Mouse (Mus musculus) retina, postnatal 1 day (tissue): Measurements from ENCODE around the gene Stat1.
A peak's percentile ranks its signal among the peaks of the same experiment; 100 is the strongest.

Experiments used
- DNase-seq: peaks from one replicate; pipeline ENCODE4 v3.0.0-alpha.2; 2012

Stat1 gene

GRCm38 (mm10) chr1:52137292-52137691, 18.1 kb downstream of the Stat1 start:
- peak; percentile 46 for DNase-seq

- no peak for DNase-seq
These were observed 21.3 kb downstream of the Stat1 start for GRCm38 (mm10) chr1:52140534-52140933.

- DNase-seq, result no peak
These were observed 22.2 kb downstream of the Stat1 start for GRCm38 (mm10) chr1:52141482-52141881.

- no peak for DNase-seq
These were observed 22.9 kb downstream of the Stat1 start for GRCm38 (mm10) chr1:52142117-52142516.

DNA sequence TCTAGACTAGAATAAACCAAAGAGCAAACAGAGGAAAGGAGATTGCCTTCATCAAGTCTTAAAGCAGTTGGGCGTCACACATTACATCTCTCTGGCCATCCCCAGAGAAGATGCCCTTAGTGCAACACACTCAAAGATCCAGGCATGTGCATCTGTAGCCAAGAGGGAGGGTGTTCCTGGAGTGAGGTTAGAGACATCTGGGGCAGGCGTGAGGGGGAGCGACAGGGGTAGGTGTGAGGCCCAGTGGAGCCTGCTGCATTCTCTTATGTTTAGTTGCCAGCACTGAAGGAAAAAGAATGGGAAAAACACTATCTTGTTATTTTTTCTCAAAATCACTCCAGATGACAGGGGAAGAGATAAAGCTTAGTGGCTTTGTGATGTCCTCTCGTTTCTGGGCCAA, 24.0 kb downstream of the Stat1 start:
- no peak for DNase-seq

GRCm38 (mm10) chr1:52143596-52144156, 24.4 kb downstream of the Stat1 start:
- DNase-seq, result no peak

DNA sequence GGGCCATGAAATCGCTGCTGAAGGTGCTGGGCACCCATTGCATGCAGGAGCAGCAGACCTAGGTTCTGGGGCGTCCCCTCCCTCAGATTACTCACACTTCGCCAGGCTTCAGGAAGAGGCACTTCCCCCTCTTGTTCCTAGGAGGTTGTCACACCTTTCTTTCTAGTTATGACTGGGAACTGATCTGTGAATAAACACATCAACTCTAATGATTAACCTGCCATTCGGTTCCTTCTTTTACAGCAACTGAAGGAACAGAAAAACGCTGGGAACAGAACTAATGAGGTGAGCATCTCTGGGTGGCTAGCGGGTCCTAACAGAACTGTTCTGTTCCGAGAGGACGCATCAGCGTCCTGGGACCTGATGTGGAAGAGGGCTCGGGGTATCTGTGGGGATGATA, 25.7 kb downstream of the Stat1 start:
- no peak for DNase-seq

- DNase-seq, result peak; percentile 81
These were observed 27.2 kb downstream of the Stat1 start for GRCm38 (mm10) chr1:52146214-52146970.

GRCm38 (mm10) chr1:52147431-52147830, 28.2 kb downstream of the Stat1 start:
- DNase-seq, result no peak

DNA sequence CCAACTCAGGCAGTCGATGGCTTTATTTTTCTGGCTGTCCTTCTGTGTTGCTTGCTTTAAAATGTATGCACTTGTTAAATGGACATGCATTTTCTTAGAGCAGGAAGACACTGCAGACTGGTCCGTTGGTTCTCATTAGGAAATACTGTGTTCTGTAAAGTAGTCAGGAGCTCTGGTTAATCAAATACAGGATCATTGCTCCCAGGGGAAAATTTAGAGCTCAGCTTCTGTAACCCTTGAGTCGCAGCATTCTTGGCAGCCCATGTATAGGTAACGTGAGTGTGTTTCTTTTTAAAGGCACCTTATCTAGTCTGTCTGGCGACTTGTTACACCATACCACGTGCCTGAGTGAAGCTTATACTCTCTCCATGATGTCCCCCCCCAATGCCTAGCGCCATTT, 28.9 kb downstream of the Stat1 start:
- no peak for DNase-seq

- no peak for DNase-seq
These were observed 29.5 kb downstream of the Stat1 start for GRCm38 (mm10) chr1:52148696-52149095.

DNA sequence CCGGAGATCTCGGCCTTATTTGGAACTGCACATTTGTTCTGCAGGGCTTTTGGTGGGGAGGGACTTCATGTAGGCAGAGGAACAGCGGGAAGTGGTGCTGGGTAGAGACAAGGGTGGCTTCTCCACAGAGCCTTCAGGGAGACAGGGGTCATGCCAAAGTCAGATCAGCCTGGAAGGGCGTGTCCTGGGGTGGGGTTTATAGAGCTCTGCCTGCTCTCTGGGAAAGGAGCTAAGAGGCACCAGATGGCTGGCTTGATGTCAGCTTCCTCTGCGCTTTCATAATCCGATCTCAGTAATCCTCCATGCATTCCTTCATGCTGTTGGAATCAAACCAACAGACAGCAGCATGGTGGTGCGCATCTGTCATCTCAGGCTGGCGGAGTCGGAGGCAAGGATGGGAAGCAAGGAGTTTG, 30.7 kb downstream of the Stat1 start:
- DNase-seq, result peak; percentile 92

GRCm38 (mm10) chr1:52150676-52151075, 31.4 kb downstream of the Stat1 start:
- no peak for DNase-seq

DNA sequence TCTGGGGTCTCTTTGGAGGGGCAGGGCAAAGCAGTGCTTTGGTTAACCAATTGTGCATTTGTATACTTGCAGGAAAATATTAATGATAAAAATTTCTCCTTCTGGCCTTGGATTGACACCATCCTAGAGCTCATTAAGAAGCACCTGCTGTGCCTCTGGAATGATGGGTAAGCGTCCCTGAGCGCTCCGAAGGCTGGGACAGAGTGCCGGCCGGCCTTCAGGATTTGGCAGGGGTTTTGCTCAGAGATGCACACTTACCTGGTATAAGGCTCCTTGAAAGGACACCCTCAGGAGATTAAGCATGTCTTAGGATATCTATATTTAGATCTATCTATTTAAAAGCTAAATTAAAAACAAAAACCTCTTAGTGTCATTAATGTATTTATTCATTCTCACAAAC, 31.9 kb downstream of the Stat1 start:
- no peak for DNase-seq

DNA sequence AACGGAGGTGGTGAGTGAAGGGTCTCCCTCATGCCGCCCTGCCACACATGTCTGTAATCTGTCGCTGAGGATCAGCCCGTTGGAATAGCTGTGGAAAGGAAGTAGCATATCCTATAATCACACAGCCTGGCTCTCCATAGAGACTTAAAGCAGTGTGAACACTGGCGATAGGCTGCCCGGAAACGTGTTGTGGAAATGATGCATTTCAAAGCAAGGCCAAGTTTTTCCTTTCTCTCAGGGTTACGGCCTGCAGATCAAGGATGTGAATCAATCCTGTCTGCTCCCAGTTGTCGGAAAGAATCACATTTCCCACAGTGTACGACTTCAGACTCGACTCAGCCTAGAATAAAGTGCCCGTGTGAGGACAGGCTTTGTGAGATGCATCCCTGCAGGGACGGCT, 33.1 kb downstream of the Stat1 start:
- DNase-seq, result no peak

DNA sequence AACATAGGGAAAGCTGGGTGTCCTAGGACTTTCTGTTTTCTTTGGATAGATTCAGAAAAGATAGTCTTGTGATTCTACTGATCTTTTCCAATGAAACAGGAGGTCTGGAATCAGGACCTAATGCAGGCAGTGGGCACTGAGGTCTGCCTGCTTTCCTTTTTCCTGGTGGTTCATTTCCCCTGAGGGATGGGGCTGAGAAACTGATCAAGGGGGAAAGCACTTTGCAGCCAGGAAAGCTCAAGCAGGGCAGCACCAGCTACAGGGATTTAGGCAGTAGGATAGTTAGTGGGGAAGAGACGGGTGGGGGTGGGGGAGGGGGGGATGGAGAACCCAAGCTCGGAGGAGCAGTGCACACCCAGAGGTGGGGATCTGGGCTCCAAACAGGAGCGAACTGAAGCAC, 33.7 kb downstream of the Stat1 start:
- DNase-seq, result no peak

DNA sequence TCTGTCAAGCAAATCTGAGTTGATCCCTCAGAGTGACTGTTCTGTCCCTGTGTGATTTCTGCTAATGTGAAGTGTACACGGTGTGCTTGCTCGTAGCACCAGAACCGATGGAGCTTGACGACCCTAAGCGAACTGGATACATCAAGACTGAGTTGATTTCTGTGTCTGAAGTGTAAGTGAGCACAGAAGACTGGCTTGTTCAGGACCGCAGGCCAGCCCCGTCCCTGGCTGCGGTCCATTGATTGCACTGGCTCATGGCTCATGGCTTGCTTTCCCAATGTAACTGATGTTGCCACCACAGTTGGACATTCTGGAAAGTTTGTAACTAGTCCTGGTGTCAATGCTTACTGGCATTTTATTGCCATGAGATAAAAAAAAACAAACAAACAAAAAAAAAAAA, 35.6 kb downstream of the Stat1 start:
- no peak for DNase-seq

DNA sequence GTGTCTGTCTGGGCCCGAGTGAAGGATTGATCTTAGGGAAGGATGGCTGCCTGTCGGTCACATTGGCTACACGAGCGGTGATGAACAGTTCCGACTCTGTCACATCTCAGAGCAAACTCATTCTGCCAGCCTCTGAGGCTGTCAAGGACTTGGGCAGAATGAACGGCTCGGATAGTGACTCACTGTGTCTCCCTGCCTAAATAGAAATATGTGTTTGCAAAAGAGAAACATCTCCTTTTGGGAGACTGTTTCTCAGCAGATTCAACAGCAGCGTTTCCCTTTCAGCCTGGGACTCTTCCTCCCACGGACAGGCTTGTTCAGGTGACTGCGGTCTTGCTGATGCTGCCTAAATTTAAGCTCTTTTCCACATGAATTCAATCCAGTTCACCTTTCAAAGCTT, 37.1 kb downstream of the Stat1 start:
- DNase-seq, result no peak

DNA sequence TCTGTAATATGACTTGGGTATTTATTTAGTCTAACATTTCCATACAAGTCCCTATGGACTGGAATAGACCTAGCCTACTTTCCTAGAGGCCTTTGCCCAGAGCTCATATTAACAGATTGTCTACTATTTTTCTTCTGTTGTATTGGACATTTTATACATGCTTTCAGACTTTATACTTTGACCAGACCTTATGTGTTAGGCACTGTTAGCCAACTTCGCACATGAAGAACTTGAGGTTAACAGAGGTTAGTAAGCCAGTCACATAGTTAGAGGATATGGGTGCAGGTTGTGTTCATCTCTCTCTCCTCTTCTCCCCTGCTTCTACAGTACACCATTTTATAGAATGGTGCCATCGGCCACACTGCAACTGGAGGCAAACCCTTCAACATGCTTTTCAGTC, 38.8 kb downstream of the Stat1 start:
- DNase-seq, result no peak

- no peak for DNase-seq
These were observed 39.5 kb downstream of the Stat1 start for GRCm38 (mm10) chr1:52158490-52159381.

DNA sequence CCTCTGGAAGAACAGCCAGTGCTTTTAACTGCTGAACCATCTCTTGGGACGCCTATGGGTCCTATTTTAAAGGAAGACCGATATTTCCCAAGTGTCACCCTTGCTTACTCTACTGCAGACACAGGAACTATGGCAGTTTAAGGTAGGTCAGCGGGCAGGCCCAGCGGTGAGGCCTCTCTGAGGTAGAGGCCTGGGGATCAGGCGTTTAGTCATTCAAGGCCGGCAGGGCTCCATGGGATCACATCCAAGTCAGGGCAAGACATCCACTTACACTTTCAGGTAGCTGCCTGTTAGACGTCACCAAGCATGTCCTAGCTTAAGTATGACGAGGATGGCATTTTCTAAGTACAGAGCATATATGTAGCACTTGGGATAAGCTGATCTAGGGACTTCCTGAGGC, 41.9 kb downstream of the Stat1 start:
- DNase-seq, result no peak

DNA sequence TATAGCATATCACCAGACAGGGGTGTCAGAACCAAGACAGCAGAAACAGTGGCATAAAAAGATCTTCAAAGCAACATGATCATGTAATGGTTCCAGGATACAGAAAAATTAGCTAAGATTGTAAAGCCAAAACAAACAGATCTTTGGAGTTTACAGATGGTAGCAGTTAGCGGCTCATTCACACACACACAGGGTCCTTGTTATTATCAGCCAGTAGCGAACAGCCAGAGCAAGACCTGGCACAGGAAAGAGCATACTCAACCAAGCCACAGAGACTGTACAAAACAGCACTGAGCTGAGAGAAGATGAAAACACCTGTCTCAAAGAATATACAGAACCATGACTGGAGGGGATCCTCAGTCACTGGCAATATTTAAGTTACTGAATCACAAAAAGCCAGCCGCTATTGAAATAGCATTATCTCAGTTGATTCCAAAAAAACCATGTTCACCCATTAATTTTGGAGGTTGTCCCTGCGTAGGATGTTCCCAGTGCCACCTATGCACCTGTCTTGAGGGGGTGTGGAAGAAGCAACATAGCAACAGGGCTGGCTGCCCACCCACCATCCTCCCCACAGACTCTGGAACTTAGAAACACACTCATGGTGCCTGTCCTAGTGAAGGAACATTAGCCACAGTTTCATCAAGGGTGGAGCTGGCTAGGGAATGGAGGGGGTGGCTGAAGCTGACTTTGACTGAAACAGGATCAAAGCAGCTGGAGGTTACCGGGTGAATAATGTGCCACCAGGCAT, 44.6 kb downstream of the Stat1 start:
- no peak for DNase-seq

- DNase-seq, result no peak
These were observed 47.5 kb downstream of the Stat1 start for GRCm38 (mm10) chr1:52166652-52167220.
